Mouse (Mus musculus) neural tube, embryonic 14.5 days (tissue): ENCODE data around the gene Pdss2. TPM values are rescaled to one million over a fixed set of nuclear protein-coding genes. Genes with fewer than 3 reads are reported as not detected.
A peak's percentile ranks its signal among the peaks of the same experiment; 100 is the strongest.

Source experiments
- ATAC-seq: fragments of 200-750 bp; cut with Nextera tagmentation; 2 replicates; pipeline ENCODE4 v1.8.0; 2017; ENCODE audit warnings: low read depth, mild to moderate bottlenecking, moderate TSS enrichment, moderate library complexity
- H3K27ac ChIP-seq: fragments of 300-500 bp; sonication (generic); 2 replicates; pipeline ENCODE4 v1.5.1; 2014; ENCODE audit warnings: low read depth, mild to moderate bottlenecking, control low read depth, low read length, moderate library complexity, mixed read lengths
- H3K27me3 ChIP-seq: fragments of 300-500 bp; sonication (generic); 2 replicates; pipeline ENCODE4 v1.6.1; 2014; ENCODE audit warnings: low read length; ENCODE audit not compliant: control insufficient read depth, insufficient read depth
- H3K36me3 ChIP-seq: fragments of 300-500 bp; sonication (generic); 2 replicates; pipeline ENCODE4 v1.6.1; 2014; ENCODE audit warnings: low read length, mixed read lengths; ENCODE audit not compliant: control insufficient read depth, insufficient read depth
- H3K4me1 ChIP-seq: fragments of 300-500 bp; sonication (generic); 2 replicates; pipeline ENCODE4 v1.6.1; 2014; ENCODE audit warnings: low read length; ENCODE audit not compliant: control insufficient read depth, insufficient read depth
- H3K4me2 ChIP-seq: fragments of 300-500 bp; sonication (generic); 2 replicates; pipeline ENCODE4 v1.6.1; 2014; ENCODE audit warnings: mild to moderate bottlenecking, low read depth, low read length, control low read depth
- H3K4me3 ChIP-seq: fragments of 300-500 bp; sonication (generic); 2 replicates; pipeline ENCODE4 v1.5.1; 2014; ENCODE audit warnings: low read depth, low read length, control low read depth, mixed read lengths
- H3K9ac ChIP-seq: fragments of 300-500 bp; sonication (generic); replicated peaks from 2 replicates; pipeline ENCODE4 v1.6.1; 2014; ENCODE audit warnings: low read depth, mild to moderate bottlenecking, control low read depth, low read length, mixed read lengths
- H3K9me3 ChIP-seq: fragments of 300-500 bp; sonication (generic); 2 replicates; pipeline ENCODE4 v1.6.1; 2016; ENCODE audit warnings: low read length; ENCODE audit not compliant: control insufficient read depth
- WGBS: fragments of 180-500 bp; shearing (Covaris S2); extraction: QIAGEN DNeasy Blood & Tissue Kit; methylation state at CpG from one replicate; pipeline ENCODE4 v1.1.7; 2014; 5-methylcytosine and 5-hydroxymethylcytosine counted together
- polyA plus RNA-seq: library from polyadenylated mRNA; unstranded; fragments of >200 nt; fragmentation: Nextera tagmentation; extraction: Ambion mirVana; gene quantifications from 2 replicates; pipeline ENCODE4 v1.2.1, GENCODE M21; 2014

Pdss2 gene
- polyA plus RNA-seq, 1 experiment from 2014 or later, result 17.3 TPM

GRCm38 (mm10) chr10:43234522-43234921, 13.2 kb downstream of the Pdss2 start:
- H3K4me3 ChIP-seq, result no peak overlapping the region
- H3K27me3 ChIP-seq, result no peaks in the 10 kb centered on the region
- H3K4me1 ChIP-seq, result no peaks in the 10 kb centered on the region
- no peaks in the 10 kb centered on the region for H3K36me3 ChIP-seq
- no peak overlapping the region for H3K27ac ChIP-seq
- H3K9ac ChIP-seq, result no peak overlapping the region
- 60% methylated on average over 4 of the region's 4 CpGs for WGBS
- H3K4me2 ChIP-seq, result no peak overlapping the region
- no peaks in the 10 kb centered on the region for H3K9me3 ChIP-seq
- no peak for ATAC-seq

GRCm38 (mm10) chr10:43235011-43235410, 13.7 kb downstream of the Pdss2 start:
- Histone ChIP-seq H3K4me3 (no peak overlapping the region), H3K9ac (no peak overlapping the region), H3K9me3 (no peaks in the 10 kb centered on the region), H3K27me3 (no peaks in the 10 kb centered on the region), H3K4me2 (no peak overlapping the region), H3K4me1 (no peaks in the 10 kb centered on the region), H3K36me3 (no peaks in the 10 kb centered on the region), H3K27ac (no peak overlapping the region)
- WGBS, result 85% methylated on average over 3 of the region's 3 CpGs
- ATAC-seq, result no peak

DNA sequence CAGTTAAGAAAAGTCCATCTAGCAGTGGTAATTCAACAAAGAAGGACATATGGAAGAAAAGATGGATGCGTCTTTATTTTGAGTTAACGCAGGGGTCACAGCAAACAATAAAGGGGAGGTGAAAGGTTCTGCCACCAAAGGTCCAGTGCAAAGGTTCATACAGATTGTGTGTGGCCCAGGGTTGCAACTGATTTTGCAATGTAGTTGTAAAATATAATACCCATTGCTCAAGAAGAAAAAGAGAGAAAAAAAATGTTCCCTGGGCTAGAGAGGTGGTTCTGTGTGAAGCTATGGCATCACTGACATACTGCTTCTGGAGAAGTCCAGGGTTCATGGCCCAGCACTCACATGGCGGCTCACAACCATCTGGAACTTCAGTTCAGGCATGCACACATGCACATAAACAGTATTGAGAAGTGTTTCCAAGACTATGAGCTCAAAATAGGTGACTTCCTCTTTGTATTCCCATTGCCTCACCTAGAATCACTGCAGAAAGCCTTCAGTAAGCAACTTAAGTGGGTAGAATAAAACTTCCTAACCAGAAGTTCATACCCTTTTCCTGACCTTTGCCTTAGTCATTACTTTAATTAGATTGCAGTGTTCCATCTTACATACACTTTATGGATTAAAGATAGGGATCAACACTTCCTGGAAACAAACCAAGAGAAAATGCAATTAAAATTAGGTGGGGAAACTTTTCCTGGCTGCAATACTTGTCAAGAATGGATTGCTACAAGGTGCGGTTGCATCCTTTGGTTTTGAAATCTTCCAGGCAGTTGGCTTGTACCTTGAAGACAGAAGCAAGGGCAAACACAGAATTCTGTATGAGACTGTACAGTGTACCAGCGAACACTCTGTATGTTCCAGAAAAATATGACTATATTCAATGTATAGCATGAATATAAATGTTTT, 14.7 kb downstream of the Pdss2 start:
- H3K4me3 ChIP-seq, result no peak overlapping the region
- no peak overlapping the region for H3K27ac ChIP-seq
- 94% methylated on average over 5 of the region's 5 CpGs for WGBS
- H3K27me3 ChIP-seq, result no peaks in the 10 kb centered on the region
- no peak overlapping the region for H3K4me2 ChIP-seq
- no peak overlapping the region for H3K9ac ChIP-seq
- no peaks in the 10 kb centered on the region for H3K36me3 ChIP-seq
- H3K4me1 ChIP-seq, result no peaks in the 10 kb centered on the region
- no peak for ATAC-seq
- H3K9me3 ChIP-seq, result no peaks in the 10 kb centered on the region

GRCm38 (mm10) chr10:43242215-43242614, 20.9 kb downstream of the Pdss2 start:
- WGBS, result 65% methylated on average over 8 of the region's 8 CpGs

DNA sequence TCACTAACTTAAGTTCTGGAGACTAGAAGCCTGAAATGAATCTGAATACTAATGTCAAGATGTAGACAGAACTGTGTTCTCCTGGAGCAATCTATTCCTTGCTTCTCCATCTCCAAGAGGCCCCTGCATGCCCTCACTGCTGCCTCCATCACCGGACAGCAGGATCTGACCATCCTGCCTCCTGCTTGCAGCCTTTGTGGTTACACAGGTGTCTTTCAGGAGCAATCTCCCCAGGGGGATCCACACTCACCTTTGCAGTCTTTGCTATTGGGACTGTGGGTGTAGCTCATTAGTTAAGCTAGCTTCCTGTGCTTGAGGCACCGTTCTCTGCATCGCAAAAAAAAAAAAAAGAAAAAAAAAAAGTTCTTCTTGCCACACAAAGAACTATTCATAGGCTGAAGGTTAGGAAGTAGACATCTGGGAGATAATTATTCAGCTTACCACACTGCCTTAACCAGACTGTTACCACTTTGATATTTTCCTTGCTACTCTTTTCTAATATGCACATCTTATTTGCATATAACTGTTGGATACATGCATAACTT, 23.0 kb downstream of the Pdss2 start:
- H3K4me2 ChIP-seq, result no peak overlapping the region
- no peak for ATAC-seq
- no peaks in the 10 kb centered on the region; the same call in 1 of the 2 replicates for H3K4me1 ChIP-seq
- no peak overlapping the region for H3K4me3 ChIP-seq
- no peak overlapping the region for H3K9ac ChIP-seq
- WGBS, result 41% methylated on average over 3 of the region's 3 CpGs
- no peaks in the 10 kb centered on the region for H3K36me3 ChIP-seq
- no peak overlapping the region for H3K27ac ChIP-seq
- H3K27me3 ChIP-seq, result no peaks in the 10 kb centered on the region
- H3K9me3 ChIP-seq, result no peaks in the 10 kb centered on the region

More at GRCm38 (mm10) chr10:43242215-43242614, 20.9 kb downstream of the Pdss2 start:
- Histone ChIP-seq H3K27ac (no peak overlapping the region), H3K4me2 (no peak overlapping the region), H3K36me3 (no peaks in the 10 kb centered on the region), H3K9me3 (no peaks in the 10 kb centered on the region), H3K4me3 (no peak overlapping the region), H3K9ac (no peak overlapping the region), H3K27me3 (no peaks in the 10 kb centered on the region), H3K4me1 (no peaks in the 10 kb centered on the region; the same call in 1 of the 2 replicates)
- ATAC-seq, result no peak

GRCm38 (mm10) chr10:43245461-43246200, 24.3 kb downstream of the Pdss2 start:
- Histone ChIP-seq H3K9ac (no peak overlapping the region), H3K9me3 (no peaks in the 10 kb centered on the region), H3K4me1 (no peaks in the 10 kb centered on the region; the same call in 1 of the 2 replicates), H3K4me3 (no peak overlapping the region), H3K4me2 (no peak overlapping the region), H3K36me3 (no peaks in the 10 kb centered on the region), H3K27ac (no peak overlapping the region), H3K27me3 (no peaks in the 10 kb centered on the region)
- WGBS, result 40% methylated on average over 17 of the region's 17 CpGs
- peak; percentile 58; the same call in 1 of the 2 replicates for ATAC-seq

DNA sequence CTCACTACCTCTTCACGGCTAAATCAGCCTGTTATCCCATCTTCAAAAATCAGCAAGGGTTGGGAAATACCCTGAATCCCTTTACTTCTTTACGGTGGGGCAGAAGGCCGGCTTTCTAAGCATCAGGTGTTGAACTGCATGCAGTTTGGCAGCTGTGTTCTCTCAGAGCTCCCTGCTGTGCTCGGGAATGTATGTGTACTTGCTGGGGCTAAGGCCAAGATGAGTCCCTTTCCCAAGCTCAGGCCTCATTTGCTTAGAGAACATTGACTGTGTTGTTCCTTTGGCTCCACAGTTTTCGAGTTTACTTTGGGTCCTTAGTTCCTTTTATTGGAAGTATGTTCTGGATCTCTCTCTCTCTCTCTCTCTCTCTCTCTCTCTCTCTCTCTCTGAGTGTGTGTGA, 26.7 kb downstream of the Pdss2 start:
- ATAC-seq, result no peak
- H3K27me3 ChIP-seq, result no peaks in the 10 kb centered on the region
- H3K9me3 ChIP-seq, result no peaks in the 10 kb centered on the region
- no peaks in the 10 kb centered on the region; the same call in 1 of the 2 replicates for H3K4me1 ChIP-seq
- no peak overlapping the region for H3K27ac ChIP-seq
- H3K4me2 ChIP-seq, result no peak overlapping the region
- WGBS, result 44% methylated on average over 5 of the region's 5 CpGs
- H3K9ac ChIP-seq, result no peak overlapping the region
- H3K4me3 ChIP-seq, result no peak overlapping the region
- no peaks in the 10 kb centered on the region for H3K36me3 ChIP-seq

- Histone ChIP-seq H3K27ac (no peak overlapping the region; the same call in 1 of the 2 replicates), H3K36me3 (no peaks in the 10 kb centered on the region), H3K27me3 (no peaks in the 10 kb centered on the region), H3K4me2 (no peak overlapping the region), H3K9me3 (no peaks in the 10 kb centered on the region), H3K4me3 (no peak overlapping the region), H3K4me1 (no peaks in the 10 kb centered on the region), H3K9ac (no peak overlapping the region)
- no peak; the same call in 1 of the 2 replicates for ATAC-seq
- 68% methylated on average over 4 of the region's 4 CpGs for WGBS
These were observed 31.0 kb downstream of the Pdss2 start for GRCm38 (mm10) chr10:43252324-43252723.
